Mouse (Mus musculus) hematopoietic stem cell, adult 5-6 weeks (primary cell): ENCODE measurements at regions not wholly inside any gene's neighbourhood (a gene's known extent, or its start where the extent isn't known, plus 50 kb on each side); places are given as distances from the start of the nearest gene placed in this dataset.

Experiments
- ATAC-seq, 2 experiments: fragments of 125-278 bp in 1 of 2; replicated peaks in 1 of 2; 2 replicates each; pipeline ENCODE4 v1.8.0; 2016 to 2017; ENCODE audit warnings: inconsistent platforms in 2 of 2, mild to moderate bottlenecking in 2 of 2, moderate number of reproducible peaks in 2 of 2, low read depth in 1 of 2, moderate TSS enrichment in 1 of 2; ENCODE audit not compliant: low FRiP score in 2 of 2, poor library complexity in 2 of 2, severe bottlenecking in 2 of 2, insufficient read depth in 1 of 2, low TSS enrichment in 1 of 2

DNA sequence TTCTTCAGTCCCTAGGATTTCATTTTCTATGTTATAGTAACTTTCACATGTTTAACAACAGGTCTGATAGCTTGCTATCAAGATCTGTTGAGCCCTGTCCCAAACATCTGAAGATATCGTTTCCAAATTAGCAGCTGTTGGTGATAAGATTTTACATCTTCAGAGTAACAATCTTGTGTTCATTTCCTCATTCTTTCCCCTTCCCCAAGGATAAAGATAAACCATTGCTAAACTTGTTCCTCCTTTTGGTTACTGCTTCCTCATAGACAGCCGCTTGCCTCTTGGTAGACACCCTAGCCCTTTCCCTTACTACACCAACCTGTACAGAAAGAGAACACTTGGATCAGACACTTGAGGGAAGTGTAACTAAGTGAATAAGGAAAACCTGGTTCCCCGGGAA, 58.6 kb downstream of the Kcnrg start:
- ATAC-seq, result peak in 1 of 2 experiments; percentile 39; a peak in 1 of 4 replicates

DNA sequence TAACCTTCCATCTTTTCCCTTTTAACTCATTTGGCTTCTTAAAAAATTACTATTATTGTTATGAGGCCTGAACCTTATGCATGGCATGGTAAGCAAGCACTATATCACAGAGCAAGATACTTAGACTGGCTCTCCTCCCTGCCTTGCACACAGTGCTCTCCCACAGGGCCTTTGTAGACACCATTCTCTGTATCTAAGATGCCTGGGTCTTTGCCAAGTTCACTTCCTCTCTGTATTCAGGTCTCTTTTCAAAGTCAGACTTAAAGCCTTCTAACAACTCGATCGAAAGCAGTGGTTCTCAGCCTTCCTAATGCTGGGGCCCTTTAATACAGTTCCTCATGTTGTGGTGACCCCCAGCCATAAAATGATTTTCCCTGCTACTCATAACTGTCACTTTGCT, 65.9 kb downstream of the Kcnrg start:
- ATAC-seq, result no peak

DNA sequence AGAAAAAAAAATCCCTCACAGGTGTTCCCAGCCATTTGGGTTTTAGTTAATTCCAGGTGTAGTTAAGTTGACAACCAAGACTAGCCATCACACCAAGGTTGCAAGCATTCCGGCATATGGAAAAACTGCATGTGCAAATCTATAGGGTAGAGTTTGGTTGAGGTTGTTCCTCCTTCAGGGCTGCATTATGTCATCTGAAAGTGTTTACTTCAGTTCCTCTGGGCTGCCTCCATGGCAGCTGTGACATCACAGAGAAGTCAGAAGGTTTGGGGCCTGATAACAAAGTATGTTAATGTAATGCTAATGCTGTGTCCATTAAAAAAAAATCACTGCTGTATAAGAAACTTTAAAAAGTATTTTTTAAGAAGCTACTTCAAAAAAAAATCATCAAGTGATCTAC, 70.8 kb downstream of the Kcnrg start:
- no peak for ATAC-seq

GRCm38 (mm10) chr14:61680818-61681707, 73.8 kb downstream of the Kcnrg start:
- ATAC-seq, result peak; percentile 38 to 57

- peak; percentile 43 to 58 for ATAC-seq
These were observed 74.7 kb downstream of the Kcnrg start for GRCm38 (mm10) chr14:61681708-61682701.

GRCm38 (mm10) chr14:61682721-61683355, 75.6 kb downstream of the Kcnrg start:
- ATAC-seq, result peak in 1 of 2 experiments; percentile 15; a peak in 2 of 4 replicates

DNA sequence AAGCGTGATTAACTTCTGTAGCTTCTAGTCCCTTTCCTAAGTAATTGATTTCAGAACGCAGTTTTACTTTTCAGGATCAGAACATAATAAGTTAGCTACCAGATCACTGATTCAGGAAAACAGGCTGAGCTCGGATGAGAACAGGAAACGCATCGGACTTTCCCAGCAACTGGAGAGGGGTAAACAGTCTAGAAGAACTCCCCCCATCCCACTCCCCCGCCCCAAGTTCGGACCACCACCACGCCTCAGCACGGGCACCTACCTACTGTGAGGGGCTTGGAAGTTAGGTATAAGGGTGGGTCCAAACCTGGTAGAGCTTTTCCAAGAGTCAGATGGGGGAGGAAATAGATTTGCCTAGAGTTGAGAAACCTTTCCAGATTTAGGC, 76.1 kb downstream of the Kcnrg start:
- no peak for ATAC-seq

- no peak for ATAC-seq
These were observed 76.6 kb downstream of the Kcnrg start for GRCm38 (mm10) chr14:61683791-61684411.

GRCm38 (mm10) chr14:61684473-61685230, 77.4 kb downstream of the Kcnrg start:
- no peak for ATAC-seq

- ATAC-seq, result no peak
These were observed 78.1 kb downstream of the Kcnrg start for GRCm38 (mm10) chr14:61685231-61685800.

GRCm38 (mm10) chr14:61686101-61686691, 78.9 kb downstream of the Kcnrg start:
- ATAC-seq, result no peak

GRCm38 (mm10) chr14:61686821-61687341, 79.6 kb downstream of the Kcnrg start:
- no peak for ATAC-seq

DNA sequence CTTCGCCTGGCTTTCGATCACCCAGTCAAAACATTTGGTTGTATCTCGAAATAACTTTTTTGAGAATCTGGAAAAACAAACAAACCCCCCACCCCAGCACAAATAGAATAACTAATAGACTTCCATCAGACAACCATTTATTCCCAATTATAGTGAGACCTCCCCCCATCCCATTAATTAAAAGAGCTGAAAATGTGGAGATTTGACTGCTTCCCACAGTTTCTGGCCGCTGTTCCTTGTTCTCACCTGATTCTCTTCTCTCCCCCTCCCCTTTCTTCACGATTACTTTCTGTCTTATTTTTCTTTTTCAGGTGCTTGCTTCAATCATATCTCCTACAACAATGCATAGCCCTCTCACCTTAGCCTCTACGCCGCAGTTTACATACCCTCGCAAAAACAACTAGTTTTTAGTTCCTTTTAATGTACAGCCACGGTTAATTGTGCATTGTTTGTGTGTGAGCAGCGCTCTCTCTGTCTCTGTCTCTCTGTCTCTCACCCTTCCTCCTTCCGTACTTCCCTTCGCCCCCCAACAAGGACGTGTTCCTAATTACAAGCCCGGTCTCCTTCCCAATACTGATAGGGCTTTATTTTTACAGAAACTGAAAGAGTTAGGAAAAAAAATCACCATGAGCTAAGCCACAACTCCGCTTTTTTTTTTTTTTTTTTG, 80.2 kb downstream of the Kcnrg start:
- no peak for ATAC-seq

GRCm38 (mm10) chr14:61688013-61688520, 80.8 kb downstream of the Kcnrg start:
- ATAC-seq, result no peak

DNA sequence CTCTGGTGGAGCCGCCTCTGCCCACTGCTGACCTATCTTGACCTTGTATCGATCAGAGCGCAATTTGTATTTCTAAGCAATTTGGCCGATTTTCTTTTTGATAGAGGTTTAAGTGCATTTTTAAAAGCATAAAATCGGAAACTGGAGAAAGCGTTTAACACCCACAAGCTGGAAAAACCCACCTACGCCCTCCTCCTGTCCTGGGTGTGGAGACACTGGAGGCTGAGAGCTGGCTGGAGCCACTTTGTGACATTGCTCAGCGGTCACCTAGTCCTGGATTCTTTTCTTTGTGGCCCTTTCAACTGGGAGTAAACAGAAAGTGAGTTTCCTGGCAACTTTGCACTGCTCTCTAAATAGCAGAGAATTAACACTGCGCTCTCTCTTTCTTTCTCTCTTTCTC, 81.4 kb downstream of the Kcnrg start:
- ATAC-seq, result no peak
